Mouse (Mus musculus): ENCODE measurements around the gene Zfp874b. TPM values are rescaled to one million over a fixed set of nuclear protein-coding genes. Genes with fewer than 3 reads are reported as not detected.
"Not testable (repeated sequence)": the region's sequence is repeated elsewhere in the genome, so short reads cannot be mapped to it uniquely, and the experiment has no call there.

The Zfp874b gene
- 7.3 and 8.1 TPM in 2 replicates for polyA plus RNA-seq (2011; ENCODE audit: insufficient read length, low read depth, missing spikeins)

DNA sequence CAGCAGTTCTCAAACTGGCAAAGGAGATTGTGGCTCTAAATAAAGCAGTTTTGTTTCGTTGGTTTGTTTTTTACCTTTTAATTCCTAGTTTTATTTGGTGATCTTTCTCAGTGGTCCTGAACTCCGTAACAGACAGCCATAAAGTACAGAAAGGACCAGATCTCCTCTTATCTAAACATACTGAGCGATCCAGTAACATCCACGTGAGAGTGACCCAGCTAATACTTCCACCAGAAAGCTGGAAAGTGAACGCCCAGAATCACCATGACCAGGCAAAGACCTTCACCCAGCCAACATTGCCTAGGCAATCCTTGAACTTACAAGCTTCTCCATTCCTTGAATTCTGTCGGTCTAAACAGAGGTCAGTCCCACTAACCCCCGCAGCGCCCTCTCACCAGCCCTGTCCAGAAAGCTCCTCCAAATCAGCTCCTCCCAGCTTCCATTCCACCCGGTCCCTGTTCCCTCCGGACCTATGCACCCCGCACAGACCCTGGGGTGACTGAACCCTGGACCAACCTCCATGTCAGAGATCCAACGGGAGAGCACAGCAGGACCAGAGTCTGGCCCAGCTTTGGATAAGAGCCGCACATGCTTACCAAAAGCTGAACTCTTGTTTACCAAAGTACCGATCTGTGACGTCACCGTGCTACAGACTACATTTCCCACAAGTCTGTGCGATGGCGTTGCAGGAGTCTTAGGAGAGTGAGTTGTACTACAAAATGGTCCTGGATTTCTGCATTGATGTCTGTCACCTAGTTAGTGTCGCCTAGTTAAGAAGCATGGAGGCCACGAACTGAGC, at the start of gene Zfp874b:
Zfp874b (minus strand) TSS at position 634 of the 799 bp plus-strand sequence.
- Histone ChIP-seq H3K4me3 (ENCODE audit: insufficient read depth, low read length) (peak within 1 kb of the TSS; percentile 86), H3K4me1 (ENCODE audit: control insufficient read depth, insufficient read depth, low read length) (no peaks in the 10 kb centered on the region), H3K27ac (ENCODE audit: insufficient read depth, low read length) (0 out of 2 replicates have a peak within 1 kb of the TSS, but pooled peaks have one; percentile 21)
- no peak for TF ChIP-seq CTCF (IDR thresholded peaks at IDR 0.05; ENCODE audit: borderline replicate concordance, insufficient read depth, low read length)
- peak; percentile 61; the same call in 1 of the 2 replicates for TF ChIP-seq POLR2A (IDR thresholded peaks at IDR 0.05; ENCODE audit: low read depth, low read length)

DNA sequence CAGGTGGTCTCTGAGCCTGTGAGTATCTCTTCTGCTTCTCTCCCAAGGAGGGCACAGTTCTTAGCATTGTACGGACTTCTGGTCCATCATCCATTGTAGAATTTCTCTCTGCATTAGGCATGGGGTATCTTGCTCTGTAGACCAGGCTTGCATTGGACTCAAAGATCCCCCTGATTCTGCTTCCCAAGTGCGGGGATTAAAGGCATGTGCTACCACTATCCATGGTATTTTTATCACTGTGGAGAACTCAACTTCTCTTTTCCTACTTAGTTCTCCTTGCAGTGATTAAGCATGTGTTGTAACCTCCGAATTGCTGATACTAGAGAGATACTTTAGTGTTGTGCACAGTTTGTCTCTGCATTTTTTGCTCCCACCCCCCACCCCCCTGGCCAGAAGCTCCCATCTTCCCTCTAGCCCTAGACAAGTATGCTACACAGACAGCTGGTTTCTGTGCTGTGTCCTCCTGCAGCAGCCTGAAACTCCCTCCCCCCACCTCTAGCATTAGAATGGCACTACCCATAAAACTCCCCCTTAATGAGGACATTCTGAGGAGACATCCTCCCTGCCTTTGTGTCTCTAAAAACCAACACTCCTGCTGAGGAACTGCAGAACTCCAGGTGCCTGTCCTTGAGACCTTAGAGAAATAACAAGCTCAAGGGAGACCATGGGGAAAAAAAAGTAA, 43.1 kb upstream of the Zfp874b start:
- TF ChIP-seq CTCF (IDR thresholded peaks at IDR 0.05; ENCODE audit: borderline replicate concordance, insufficient read depth, low read length) (no peak), POLR2A (IDR thresholded peaks at IDR 0.05; ENCODE audit: low read depth, low read length) (no peak)
- Histone ChIP-seq H3K27ac (ENCODE audit: insufficient read depth, low read length) (no peak overlapping the region), H3K4me3 (ENCODE audit: insufficient read depth, low read length) (no peak overlapping the region), H3K4me1 (ENCODE audit: control insufficient read depth, insufficient read depth, low read length) (peaks cover 5% of the 10 kb centered on the region; the same call in 1 of the 2 replicates)

DNA sequence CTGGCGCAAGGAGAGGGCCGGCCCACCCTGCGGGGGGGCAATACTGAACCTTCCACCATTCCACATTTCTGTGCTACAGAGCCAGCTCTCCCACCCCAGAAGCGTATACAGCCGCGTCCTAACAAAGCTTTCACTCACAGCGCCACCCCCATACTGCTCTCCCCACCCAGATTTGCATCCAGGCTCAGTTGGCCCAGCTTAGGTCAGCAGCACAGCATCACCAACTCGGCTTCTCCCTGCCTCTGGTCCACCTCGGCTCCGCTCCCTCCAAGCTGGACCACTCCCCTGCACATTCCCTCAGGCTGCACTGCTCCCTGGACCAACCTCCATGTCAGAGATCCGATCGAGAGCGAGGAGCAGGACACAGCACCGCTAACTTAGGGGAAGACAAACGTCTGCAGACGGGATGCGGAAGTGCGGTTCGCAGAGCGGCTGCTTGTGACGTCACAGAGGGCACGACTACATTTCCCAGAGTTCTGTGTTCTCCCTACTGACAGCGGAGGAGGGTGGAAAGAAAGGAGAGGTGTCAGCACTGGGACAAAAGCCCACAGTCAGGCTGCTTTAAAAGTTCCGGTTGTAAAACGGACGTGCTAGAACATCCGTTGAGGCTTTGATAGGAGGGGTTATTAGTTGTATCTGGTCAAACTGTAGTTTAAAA, 41.8 kb upstream of the Zfp874b start, which contains the start of the genes Gm26965 and Zfp87:
Gm26965 (minus strand) TSS at position 399 of the 658 bp plus-strand sequence.
Zfp87 (minus strand) TSS at position 425 of the 658 bp plus-strand sequence.
- Histone ChIP-seq H3K27ac (ENCODE audit: insufficient read depth, low read length) (0 out of 2 replicates have a peak within 1 kb of the TSS, but pooled peaks have one; percentile 4), H3K4me1 (ENCODE audit: control insufficient read depth, insufficient read depth, low read length) (peaks cover 5% of the 10 kb centered on the region; the same call in 1 of the 2 replicates), H3K4me3 (ENCODE audit: insufficient read depth, low read length) (peak within 1 kb of the TSS; percentile 80)
- TF ChIP-seq CTCF (IDR thresholded peaks at IDR 0.05; ENCODE audit: borderline replicate concordance, insufficient read depth, low read length), result no peak
- TF ChIP-seq POLR2A (IDR thresholded peaks at IDR 0.05; ENCODE audit: low read depth, low read length), result peak; percentile 96

DNA sequence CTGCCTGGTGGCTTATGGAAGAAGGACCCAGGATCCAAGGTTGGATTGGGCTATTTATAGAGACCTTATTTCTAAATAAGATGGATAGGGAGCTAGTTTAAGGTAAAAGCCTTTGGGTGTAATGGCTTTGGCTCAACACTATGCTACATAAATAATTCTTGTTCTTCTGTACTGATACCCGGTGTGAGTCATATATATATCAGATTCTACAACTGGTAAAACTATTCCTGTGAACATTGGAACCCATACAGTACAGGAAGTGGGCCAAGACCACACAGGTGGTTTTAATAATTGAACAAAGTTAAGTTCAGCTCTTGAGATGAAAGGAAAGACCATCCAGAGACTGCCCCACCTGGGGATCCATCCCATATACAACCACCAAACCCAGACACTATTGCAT, 16.9 kb upstream of the Zfp874b start:
- Histone ChIP-seq H3K4me3 (ENCODE audit: insufficient read depth, low read length) (no peak overlapping the region), H3K4me1 (ENCODE audit: control insufficient read depth, insufficient read depth, low read length) (no peaks in the 10 kb centered on the region), H3K27ac (ENCODE audit: insufficient read depth, low read length) (no peak overlapping the region)
- no peak for TF ChIP-seq POLR2A (IDR thresholded peaks at IDR 0.05; ENCODE audit: low read depth, low read length)

DNA sequence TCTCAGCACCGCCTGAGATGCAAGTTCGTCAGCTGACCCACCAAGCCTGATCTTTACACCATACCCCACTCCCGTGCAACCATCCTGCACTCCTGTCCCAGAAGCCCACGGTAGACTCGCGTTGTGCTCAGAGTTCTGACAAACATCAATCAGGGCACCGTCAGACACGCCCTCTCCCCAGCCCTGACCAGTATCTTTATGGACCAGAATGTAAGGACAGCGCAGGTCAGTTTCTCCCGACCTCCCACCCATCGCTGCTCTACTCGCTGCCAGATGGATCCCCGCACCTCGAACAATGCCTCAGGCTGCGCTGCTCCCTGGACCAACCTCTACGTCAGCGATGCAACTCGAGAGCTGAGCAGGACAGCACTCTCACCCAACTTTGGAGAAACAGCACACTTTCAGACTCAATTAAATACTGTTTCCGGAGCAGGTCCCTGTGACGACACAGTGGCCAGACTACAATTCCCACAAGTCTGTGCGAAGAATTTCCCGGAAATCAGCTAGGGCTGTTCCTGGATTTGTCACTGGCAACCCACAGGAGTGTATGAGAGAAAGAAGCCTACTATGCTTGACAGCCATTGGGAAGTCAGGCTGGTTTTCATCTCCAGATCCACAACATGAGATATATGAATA, 16.1 kb upstream of the Zfp874b start, which contains the start of gene Zfp58:
Zfp58 (minus strand) TSS at position 472 of the 636 bp plus-strand sequence.
- H3K4me3 ChIP-seq (ENCODE audit: insufficient read depth, low read length), result peak within 1 kb of the TSS; percentile 88
- no peaks in the 10 kb centered on the region for H3K4me1 ChIP-seq (ENCODE audit: control insufficient read depth, insufficient read depth, low read length)
- TF ChIP-seq CTCF (IDR thresholded peaks at IDR 0.05; ENCODE audit: borderline replicate concordance, insufficient read depth, low read length) (no peak), POLR2A (IDR thresholded peaks at IDR 0.05; ENCODE audit: low read depth, low read length) (peak; percentile 87)
- 0 out of 2 replicates have a peak within 1 kb of the TSS, but pooled peaks have one; percentile 4 for H3K27ac ChIP-seq (ENCODE audit: insufficient read depth, low read length)

DNA sequence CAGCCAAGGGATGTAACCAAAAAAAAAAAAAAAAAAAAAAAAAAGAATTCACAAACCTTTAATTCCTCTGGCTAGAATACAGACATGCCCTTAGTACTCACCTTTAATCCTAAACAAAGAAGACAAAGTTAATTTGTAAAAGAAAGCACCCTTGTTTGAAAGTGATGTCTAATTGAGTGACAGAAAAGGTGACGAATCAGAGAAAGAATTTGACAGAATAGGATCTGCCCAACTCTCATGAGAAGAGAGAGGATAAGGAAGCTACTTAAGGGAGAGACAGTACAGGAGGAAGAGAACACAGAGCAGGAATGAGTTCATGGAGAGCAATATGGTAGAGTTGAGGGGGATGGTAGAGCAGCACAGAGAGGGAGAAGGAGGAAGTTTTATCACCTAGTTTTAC, 11.6 kb upstream of the Zfp874b start:
- H3K4me1 ChIP-seq (ENCODE audit: control insufficient read depth, insufficient read depth, low read length), result no peaks in the 10 kb centered on the region
- TF ChIP-seq POLR2A (IDR thresholded peaks at IDR 0.05; ENCODE audit: low read depth, low read length), result no peak
- no peak for TF ChIP-seq CTCF (IDR thresholded peaks at IDR 0.05; ENCODE audit: borderline replicate concordance, insufficient read depth, low read length)
- H3K4me3 ChIP-seq (ENCODE audit: insufficient read depth, low read length), result no peak overlapping the region
- no peak overlapping the region for H3K27ac ChIP-seq (ENCODE audit: insufficient read depth, low read length)

DNA sequence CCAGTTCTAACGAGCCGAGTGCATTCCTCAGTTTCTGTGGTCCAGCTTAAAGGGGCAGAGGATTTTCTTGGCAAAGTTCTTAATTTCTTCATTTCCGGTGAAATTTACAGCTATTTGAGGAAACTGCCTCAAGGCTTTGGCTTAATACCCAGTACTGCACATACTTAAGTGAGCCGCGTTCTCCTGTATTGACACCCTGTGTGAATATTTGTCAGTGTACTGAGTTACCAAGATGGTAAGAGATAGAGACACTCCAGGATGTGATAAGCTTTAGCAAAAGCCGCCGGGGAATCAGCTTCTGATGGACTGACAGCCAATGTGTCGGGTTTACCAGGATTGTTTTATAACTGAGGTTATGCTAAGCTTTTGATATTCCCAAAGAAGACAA, 360 bp upstream of the Zfp874b start:
- peak overlapping the region; percentile 6; the same call in 1 of the 2 replicates for H3K4me3 ChIP-seq (ENCODE audit: insufficient read depth, low read length)
- H3K27ac ChIP-seq (ENCODE audit: insufficient read depth, low read length), result no peak overlapping the region
- no peaks in the 10 kb centered on the region for H3K4me1 ChIP-seq (ENCODE audit: control insufficient read depth, insufficient read depth, low read length)

DNA sequence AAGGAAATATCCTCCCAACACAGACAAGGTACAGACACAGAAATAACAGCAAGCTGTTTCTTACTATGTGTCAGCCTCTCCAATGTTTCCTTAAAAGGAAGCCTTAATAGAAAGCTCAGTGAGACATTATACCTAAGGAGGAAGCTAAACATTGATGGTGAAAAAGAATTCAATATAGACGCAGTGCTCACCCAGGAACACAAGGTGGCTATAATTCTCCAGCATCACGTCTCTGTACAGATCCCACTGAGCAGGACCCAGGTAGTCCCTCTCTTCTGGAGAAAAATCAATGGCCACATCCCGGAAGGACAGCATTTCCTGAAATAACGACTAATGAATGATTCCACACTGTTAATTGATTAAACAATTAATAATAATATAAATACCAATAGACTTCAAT, 2.5 kb downstream of the Zfp874b start:
- H3K27ac ChIP-seq (ENCODE audit: insufficient read depth, low read length), result no peak overlapping the region
- H3K4me3 ChIP-seq (ENCODE audit: insufficient read depth, low read length), result no peak overlapping the region
- TF ChIP-seq POLR2A (IDR thresholded peaks at IDR 0.05; ENCODE audit: low read depth, low read length), result no peak
- no peak for TF ChIP-seq CTCF (IDR thresholded peaks at IDR 0.05; ENCODE audit: borderline replicate concordance, insufficient read depth, low read length)
- H3K4me1 ChIP-seq (ENCODE audit: control insufficient read depth, insufficient read depth, low read length), result no peaks in the 10 kb centered on the region

More for the DNA sequence above, 360 bp upstream of the Zfp874b start:
- TF ChIP-seq POLR2A (IDR thresholded peaks at IDR 0.05; ENCODE audit: low read depth, low read length) (no peak), CTCF (IDR thresholded peaks at IDR 0.05; ENCODE audit: borderline replicate concordance, insufficient read depth, low read length) (no peak)

DNA sequence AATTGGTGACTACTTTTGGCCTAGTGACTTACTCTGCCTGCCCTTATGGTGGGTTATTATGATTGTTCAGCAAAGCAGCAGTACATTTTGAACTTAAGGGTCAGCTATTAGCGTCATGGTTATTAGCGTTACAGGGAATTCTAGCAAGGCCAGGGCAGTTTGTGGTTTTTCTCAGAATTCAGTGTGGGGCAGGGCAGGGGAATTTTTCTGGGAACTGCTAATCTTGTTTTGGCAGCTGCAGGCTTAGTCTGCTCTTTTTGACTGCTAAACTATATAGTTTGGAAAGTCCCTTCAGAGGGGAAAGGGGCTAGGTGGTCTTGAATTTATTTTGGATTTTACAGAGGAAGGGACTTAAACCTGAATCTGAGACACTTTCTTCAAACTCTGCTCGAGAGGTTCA, 14.8 kb downstream of the Zfp874b start:
- no peak overlapping the region for H3K27ac ChIP-seq (ENCODE audit: insufficient read depth, low read length)
- no peaks in the 10 kb centered on the region for H3K4me1 ChIP-seq (ENCODE audit: control insufficient read depth, insufficient read depth, low read length)
- H3K4me3 ChIP-seq (ENCODE audit: insufficient read depth, low read length), result no peak overlapping the region
- TF ChIP-seq CTCF (IDR thresholded peaks at IDR 0.05; ENCODE audit: borderline replicate concordance, insufficient read depth, low read length) (no peak), POLR2A (IDR thresholded peaks at IDR 0.05; ENCODE audit: low read depth, low read length) (no peak)

DNA sequence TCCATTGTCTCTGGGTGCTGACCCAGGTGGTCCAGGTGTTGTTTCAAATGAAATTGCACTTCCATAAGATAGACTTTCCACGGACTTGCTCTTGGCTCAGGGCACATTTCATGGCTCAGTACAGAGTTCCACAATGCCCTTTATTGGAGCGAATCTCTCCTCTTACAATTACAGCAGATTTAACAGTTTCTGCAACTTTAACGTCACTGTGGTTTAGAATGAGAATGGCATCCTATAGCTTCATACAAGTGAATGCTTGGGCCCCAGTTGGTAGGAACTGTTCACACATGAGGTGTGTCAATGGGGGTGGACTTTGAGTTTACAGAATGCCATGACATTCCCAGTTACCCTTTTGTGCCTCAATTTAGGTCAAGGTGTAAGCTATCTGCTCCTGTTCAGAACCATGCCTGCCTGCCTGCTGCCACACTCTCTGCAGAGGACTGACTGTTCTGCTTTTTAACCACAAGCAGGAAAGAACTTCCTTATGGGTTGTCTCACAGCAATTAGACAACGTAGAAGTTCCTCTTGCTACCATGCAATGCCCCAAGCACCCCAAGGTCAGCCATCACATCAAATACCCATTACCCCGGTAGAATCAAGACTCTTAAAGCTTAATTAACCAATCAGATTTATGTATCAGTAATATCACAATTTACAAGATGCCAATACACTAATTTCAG, 20.4 kb downstream of the Zfp874b start:
- H3K4me1 ChIP-seq (ENCODE audit: control insufficient read depth, insufficient read depth, low read length), result not testable (repeated sequence)

More for the DNA sequence above, 20.4 kb downstream of the Zfp874b start:
- H3K4me3 ChIP-seq (ENCODE audit: insufficient read depth, low read length); H3K27ac ChIP-seq (ENCODE audit: insufficient read depth, low read length): not testable (repeated sequence)
